18 mouse cellular contexts compared by ENCODE assay signal in genomic region chr9:48800627-48801026, GRCm38 (mm10). TPM values are rescaled to one million over a fixed set of nuclear protein-coding genes. Genes with fewer than 3 reads are reported as not detected.
DNase-seq lines count a peak whose midpoint lies in the region; ATAC-seq and TF ChIP-seq lines count a peak whose summit lies in the region.
"Had no signal": no experiment of that assay in that cellular context is flagged by ENCODE, and none has a peak within 500 bp of the region (broad histone marks: within the 10 kb centered on the region; RNA-seq: fewer than 3 reads in every experiment).

No protein-coding gene starts in this region.

- H3K27ac ChIP-seq in gastrocnemius, adult 2 months: peak overlapping the region; percentile 46
- H3K27ac ChIP-seq in midbrain, embryonic 13.5 days: 0 out of 2 replicates have a peak overlapping the region, but pooled peaks have one; percentile 19
- no peak overlapping the region for H3K27ac ChIP-seq in midbrain, embryonic 16.5 days (ENCODE audit: low read length)
- H3K27ac ChIP-seq in liver, embryonic 14.5 days: no peak overlapping the region
- H3K27ac ChIP-seq: forebrain, embryonic 13.5 days; heart, embryonic 13.5 days; limb, embryonic 10.5 days; macrophage had no signal

- peaks cover 27% of the 10 kb centered on the region for H3K4me1 ChIP-seq in midbrain, embryonic 13.5 days (replicated peaks)
- peaks cover 10% of the 10 kb centered on the region for H3K4me1 ChIP-seq in midbrain, embryonic 16.5 days (ENCODE audit: control insufficient read depth, insufficient read depth, low read length)
- peaks cover 0 to 13% of the 10 kb centered on the region in 2 experiments; a peak in 2 of 4 replicates for H3K4me1 ChIP-seq in liver, embryonic 14.5 days (replicated peaks; ENCODE audit: control insufficient read depth in 2 of 2, insufficient read depth in 2 of 2, low read length in 1 of 2)

- H3K36me3 ChIP-seq in midbrain, embryonic 13.5 days: no peaks in the 10 kb centered on the region
- H3K36me3 ChIP-seq in midbrain, embryonic 16.5 days (ENCODE audit: control insufficient read depth, insufficient read depth, low read length): no peaks in the 10 kb centered on the region
- no peaks in the 10 kb centered on the region for H3K36me3 ChIP-seq in liver, embryonic 14.5 days (replicated peaks; ENCODE audit: control insufficient read depth, insufficient read depth, low read depth)
- H3K36me3 ChIP-seq: heart, embryonic 13.5 days had no signal

- no peak overlapping the region for H3K4me3 ChIP-seq in gastrocnemius, adult 2 months
- H3K4me3 ChIP-seq in midbrain, embryonic 13.5 days (replicated peaks): no peak overlapping the region
- no peak overlapping the region for H3K4me3 ChIP-seq in midbrain, embryonic 16.5 days (ENCODE audit: low read depth, low read length)
- no peak overlapping the region for H3K4me3 ChIP-seq in liver, embryonic 14.5 days (ENCODE audit: insufficient read depth in 1 of 2, low read depth in 2 of 2, low read length in 2 of 2)
- H3K4me3 ChIP-seq: forebrain, embryonic 13.5 days; heart, embryonic 13.5 days; limb, embryonic 10.5 days had no signal

- H3K9me3 ChIP-seq in midbrain, embryonic 13.5 days: no peaks in the 10 kb centered on the region
- no peaks in the 10 kb centered on the region for H3K9me3 ChIP-seq in midbrain, embryonic 16.5 days (replicated peaks; ENCODE audit: control insufficient read depth, low read length, poor library complexity, severe bottlenecking)
- no peaks in the 10 kb centered on the region for H3K9me3 ChIP-seq in liver, embryonic 14.5 days (ENCODE audit: control insufficient read depth, low read length)
- H3K9me3 ChIP-seq: forebrain, embryonic 13.5 days; heart, embryonic 13.5 days; limb, embryonic 10.5 days had no signal

- no peaks in the 10 kb centered on the region for H3K27me3 ChIP-seq in midbrain, embryonic 13.5 days
- no peaks in the 10 kb centered on the region for H3K27me3 ChIP-seq in midbrain, embryonic 16.5 days (ENCODE audit: control insufficient read depth, insufficient read depth, low read depth, low read length)
- no peaks in the 10 kb centered on the region; the same call in 1 of the 2 replicates for H3K27me3 ChIP-seq in liver, embryonic 14.5 days (ENCODE audit: control insufficient read depth, insufficient read depth, low read length)

- TF ChIP-seq CTCF in gastrocnemius, adult 2 months (IDR thresholded peaks at IDR 0.05): no peak
- no peak for TF ChIP-seq CTCF in liver, embryonic 14.5 days (IDR thresholded peaks at IDR 0.05; ENCODE audit: low read depth)

- no peak overlapping the region for H3K4me2 ChIP-seq in midbrain, embryonic 13.5 days (replicated peaks)
- no peak overlapping the region for H3K4me2 ChIP-seq in midbrain, embryonic 16.5 days (ENCODE audit: low read length)
- H3K4me2 ChIP-seq in liver, embryonic 14.5 days (ENCODE audit: low read depth): no peak overlapping the region
- H3K4me2 ChIP-seq: forebrain, embryonic 13.5 days; heart, embryonic 13.5 days had no signal

- 76% methylated on average over 8 of the region's 8 CpGs for WGBS in midbrain, embryonic 13.5 days
- 66% methylated on average over 8 of the region's 8 CpGs for WGBS in midbrain, embryonic 16.5 days
- WGBS in liver, embryonic 14.5 days (ENCODE audit: insufficient replicate concordance): 33% methylated on average over 8 of the region's 8 CpGs

- peak; percentile 40; the same call in 1 of the 2 replicates for TF ChIP-seq EP300 in liver, embryonic 14.5 days (IDR thresholded peaks at IDR 0.05; ENCODE audit: low read depth)

- no peak for DNase-seq in gastrocnemius, adult 2 months
- no peak for DNase-seq in gastrocnemius, postnatal 10 days
- no peak for DNase-seq in liver, embryonic 14.5 days (ENCODE audit: low read depth in 3 of 3, low spot score in 3 of 3)
- no peak for DNase-seq in kidney, postnatal 4 days
- no peak for DNase-seq in testis, postnatal 14 days (ENCODE audit: low spot score)
- no peak for DNase-seq in layer of hippocampus, postnatal 25 days (ENCODE audit: extremely low spot score in 1 of 2, low spot score in 1 of 2)
- DNase-seq: cerebellum, postnatal 10 days; kidney, postnatal 10 days; layer of hippocampus, postnatal 36 days; lung, adult 2 months; right cerebral cortex, postnatal 25 days had no signal

- H3K9ac ChIP-seq in midbrain, embryonic 13.5 days (replicated peaks): no peak overlapping the region
- no peak overlapping the region for H3K9ac ChIP-seq in midbrain, embryonic 16.5 days (ENCODE audit: low read depth, low read length)
- no peak overlapping the region for H3K9ac ChIP-seq in liver, embryonic 14.5 days (replicated peaks)
- H3K9ac ChIP-seq: forebrain, embryonic 13.5 days; heart, embryonic 13.5 days had no signal

- no peak for ATAC-seq in midbrain, embryonic 13.5 days
- ATAC-seq in midbrain, embryonic 16.5 days: no peak
- no peak for ATAC-seq in liver, embryonic 14.5 days (ENCODE audit: insufficient read depth)
- ATAC-seq: CD4-positive, CD25-positive, alpha-beta regulatory T cell, adult 4 months; forebrain, embryonic 13.5 days had no signal

- intact Hi-C loops in gastrocnemius, adult 2 months (cut with DNase I): no loop called here

RNA-seq across cellular contexts. Expression of gene Zbtb16, which starts 35.4 kb away (rescaled TPM):
- 100 to 1,000 TPM; 163 to 166 TPM for total RNA-seq in gastrocnemius, adult 2 months (2021)
- 10 to 100 TPM; 24.7 to 60.1 TPM for total RNA-seq in gastrocnemius, postnatal 10 days (2021)
- 6.8 and 7.2 TPM in 2 replicates for polyA plus RNA-seq in midbrain, embryonic 13.5 days (2015; fragmentation: Nextera tagmentation; extraction: Ambion mirVana)
- 5.4 and 6.4 TPM in 2 replicates for polyA plus RNA-seq in midbrain, embryonic 16.5 days (2015; fragmentation: Nextera tagmentation; extraction: Ambion mirVana)
- 0.24 and 0.26 TPM in 2 replicates for polyA plus RNA-seq in liver, embryonic 14.5 days (2012; rRNA removed)
- polyA plus RNA-seq in liver, embryonic 14.5 days (2014; fragmentation: Nextera tagmentation; extraction: Ambion mirVana): 0.24 and 0.30 TPM in 2 replicates
- total RNA-seq in layer of hippocampus, postnatal 25 days (2021): 100 to 1,000 TPM; 103 TPM
- polyA plus RNA-seq: CD4-positive, CD25-positive, alpha-beta regulatory T cell, adult 4 months had no signal

Comparison
In these comparisons a context has a peak if more than half of its experiments do, and no peak if none do; other contexts are left out.
1. H3K27ac ChIP-seq: peak in gastrocnemius, adult 2 months (single experiment) and midbrain, embryonic 13.5 days (single experiment); none in midbrain, embryonic 16.5 days (single experiment) and liver, embryonic 14.5 days (single experiment).